Mouse (Mus musculus) CH12.LX (cell line): ENCODE measurements at regions not wholly inside any gene's neighbourhood (a gene's known extent, or its start where the extent isn't known, plus 50 kb on each side); places are given as distances from the start of the nearest gene placed in this dataset.

Experiments used
- CTCF ChIP-seq, 2 experiments: IDR thresholded peaks in 1 of 2; conservative IDR thresholded peaks in 1 of 2; 2 replicates each; pipeline ENCODE4 v1.5.1; 2011 to 2012; ENCODE audit warnings: low read depth in 2 of 2, low read length in 2 of 2, improper control_type of control experiment in 1 of 2, inconsistent platforms in 1 of 2, mild to moderate bottlenecking in 1 of 2, moderate library complexity in 1 of 2
- EP300 ChIP-seq: IDR thresholded peaks from 2 replicates; pipeline ENCODE4 v1.6.1; 2011; ENCODE audit warnings: low read length, improper control_type of control experiment
- MAFK ChIP-seq: IDR thresholded peaks from 2 replicates; pipeline ENCODE4 v1.6.1; 2011; ENCODE audit warnings: low read length, improper control_type of control experiment; ENCODE audit not compliant: insufficient replicate concordance
- NRF1 ChIP-seq: IDR thresholded peaks from 2 replicates; pipeline ENCODE4 v1.6.1; 2014; ENCODE audit warnings: low read depth, mild to moderate bottlenecking, inconsistent platforms, low read length, improper control_type of control experiment, moderate library complexity
- POLR2A ChIP-seq: IDR thresholded peaks from 2 replicates; pipeline ENCODE4 v1.6.1; 2011; ENCODE audit warnings: low read depth, mild to moderate bottlenecking, improper control_type of control experiment, low read length
- USF1 ChIP-seq: IDR thresholded peaks from 2 replicates; pipeline ENCODE4 v1.6.1; 2014; ENCODE audit warnings: low read depth, mild to moderate bottlenecking, inconsistent platforms, low read length, improper control_type of control experiment
- ZC3H11A ChIP-seq: IDR thresholded peaks from 2 replicates; pipeline ENCODE4 v1.6.1; 2012; ENCODE audit warnings: low read depth, mild to moderate bottlenecking, inconsistent platforms, low read length, improper control_type of control experiment
- ZNF384 ChIP-seq: IDR thresholded peaks from 2 replicates; pipeline ENCODE4 v1.6.1; 2012; ENCODE audit warnings: low read depth, low read length, improper control_type of control experiment, inconsistent platforms

- no peak for TF ChIP-seq CTCF (conservative IDR thresholded peaks at IDR 0.05 in 1 of 2, IDR thresholded peaks at IDR 0.05 in 1 of 2; ENCODE audit: low read depth in 2 of 2, low read length in 2 of 2)
- TF ChIP-seq NRF1, result no peak
- TF ChIP-seq MAFK, result no peak
- no peak for TF ChIP-seq POLR2A
- no peak for TF ChIP-seq ZC3H11A
- no peak for TF ChIP-seq EP300
- TF ChIP-seq USF1, result no peak
- TF ChIP-seq ZNF384, result no peak
Measured at GRCm38 (mm10) chr9:31604497-31605090, 140.3 kb upstream of the Tmem45b start.
